Mouse (Mus musculus): ENCODE results near the gene Arhgap27.

GRCm38 (mm10) chr11:103399986-103400385 lies 36.5 kb upstream of the Arhgap27 start:
- TF ChIP-seq POLR2A (IDR thresholded peaks at IDR 0.05; ENCODE audit: low read depth, low read length), result no peak
- no peak for TF ChIP-seq CTCF (IDR thresholded peaks at IDR 0.05; ENCODE audit: borderline replicate concordance, insufficient read depth, low read length)

Data from embryonic fibroblast, embryonic 13.5 days (primary cell).